Mouse (Mus musculus) kidney, embryonic 14.5 days (tissue): ENCODE results near the gene Fbxl16. TPM values are rescaled to one million over a fixed set of nuclear protein-coding genes. Genes with fewer than 3 reads are reported as not detected.

ENCODE experiments used
- ATAC-seq: fragments of 200-750 bp; cut with Nextera tagmentation; 2 replicates; pipeline ENCODE4 v1.8.0; 2017; ENCODE audit warnings: moderate number of reproducible peaks, mild to moderate bottlenecking, moderate TSS enrichment, moderate library complexity; ENCODE audit not compliant: low FRiP score, low TSS enrichment
- H3K27ac ChIP-seq: fragments of 300-500 bp; sonication (generic); 2 replicates; pipeline ENCODE4 v1.5.1; 2014; ENCODE audit warnings: low read depth, mild to moderate bottlenecking, low read length, moderate library complexity, mixed read lengths
- H3K27me3 ChIP-seq: fragments of 300-500 bp; sonication (generic); 2 replicates; pipeline ENCODE4 v1.6.1; 2014; ENCODE audit warnings: mild to moderate bottlenecking, low read length; ENCODE audit not compliant: control insufficient read depth, insufficient read depth
- H3K36me3 ChIP-seq: fragments of 300-500 bp; sonication (generic); 2 replicates; pipeline ENCODE4 v1.6.1; 2014; ENCODE audit warnings: low read length, mixed read lengths; ENCODE audit not compliant: control insufficient read depth, insufficient read depth
- H3K4me1 ChIP-seq: fragments of 300-500 bp; sonication (generic); 2 replicates; pipeline ENCODE4 v1.6.1; 2014; ENCODE audit warnings: low read length, mixed read lengths; ENCODE audit not compliant: control insufficient read depth, insufficient read depth
- H3K4me2 ChIP-seq: fragments of 300-500 bp; sonication (generic); replicated peaks from 2 replicates; pipeline ENCODE4 v1.6.1; 2014; ENCODE audit warnings: low read depth, mild to moderate bottlenecking, low read length
- H3K4me3 ChIP-seq: fragments of 300-500 bp; sonication (generic); 2 replicates; pipeline ENCODE4 v1.5.1; 2014; ENCODE audit warnings: mild to moderate bottlenecking, low read length
- H3K9ac ChIP-seq: fragments of 300-500 bp; sonication (generic); 2 replicates; pipeline ENCODE4 v1.6.1; 2014; ENCODE audit warnings: low read depth, mild to moderate bottlenecking, low read length, moderate library complexity
- H3K9me3 ChIP-seq: fragments of 300-500 bp; sonication (generic); 2 replicates; pipeline ENCODE4 v1.6.1; 2016; ENCODE audit warnings: low read length; ENCODE audit not compliant: control insufficient read depth
- WGBS: fragments of 180-500 bp; shearing (Covaris S2); extraction: QIAGEN DNeasy Blood & Tissue Kit; methylation state at CpG from one replicate; pipeline ENCODE4 v1.1.7; 2014; 5-methylcytosine and 5-hydroxymethylcytosine counted together
- polyA plus RNA-seq: library from polyadenylated mRNA; unstranded; fragments of >200 nt; fragmentation: Nextera tagmentation; extraction: Ambion mirVana; gene quantifications from 2 replicates; pipeline ENCODE4 v1.2.1, GENCODE M21; 2014

The Fbxl16 gene
- polyA plus RNA-seq, 1 experiment from 2014 or later, result 1.3 TPM

GRCm38 (mm10) chr17:25828712-25829557, 20.1 kb downstream of the Fbxl16 start, which contains the start of gene Jmjd8:
TSS of gene Jmjd8 (plus strand) at chr17:25828867.
- Histone ChIP-seq H3K4me3 (peak within 1 kb of the TSS; percentile 68), H3K4me1 (peaks cover 42% of the 10 kb centered on the region), H3K27ac (peak within 1 kb of the TSS; percentile 92), H3K36me3 (peaks cover 49% of the 10 kb centered on the region), H3K9me3 (no peaks in the 10 kb centered on the region), H3K4me2 (peak within 1 kb of the TSS; percentile 77), H3K9ac (peak within 1 kb of the TSS; percentile 77), H3K27me3 (no peaks in the 10 kb centered on the region)
- under 1% methylated on average over 32 of the region's 32 CpGs for WGBS
- ATAC-seq, result peak; percentile 21

GRCm38 (mm10) chr17:25829558-25830017, 20.7 kb downstream of the Fbxl16 start:
- Histone ChIP-seq H3K36me3 (peaks cover 49% of the 10 kb centered on the region), H3K4me2 (peak overlapping the region; percentile 77), H3K27me3 (no peaks in the 10 kb centered on the region), H3K9ac (peak overlapping the region; percentile 77), H3K4me3 (peak overlapping the region; percentile 68), H3K4me1 (peaks cover 42% of the 10 kb centered on the region), H3K27ac (peak overlapping the region; percentile 92), H3K9me3 (no peaks in the 10 kb centered on the region)
- 35% methylated on average over 8 of the region's 8 CpGs for WGBS
- no peak for ATAC-seq

- Histone ChIP-seq H3K4me3 (peak overlapping the region; percentile 68), H3K9ac (no peak overlapping the region; the same call in 1 of the 2 replicates), H3K9me3 (no peaks in the 10 kb centered on the region), H3K36me3 (peaks cover 55% of the 10 kb centered on the region), H3K27ac (0 out of 2 replicates have a peak overlapping the region, but pooled peaks have one; percentile 92), H3K4me2 (peak overlapping the region; percentile 77), H3K27me3 (no peaks in the 10 kb centered on the region), H3K4me1 (peaks cover 42% of the 10 kb centered on the region)
- no peak for ATAC-seq
- 83% methylated on average over 4 of the region's 4 CpGs for WGBS
Observed at GRCm38 (mm10) chr17:25830200-25830753, 21.4 kb downstream of the Fbxl16 start.

- H3K4me3 ChIP-seq, result peak overlapping the region; percentile 89
- H3K4me1 ChIP-seq, result peaks cover 45% of the 10 kb centered on the region
- WGBS, result 85% methylated on average over 14 of the region's 14 CpGs
- H3K27ac ChIP-seq, result no peak overlapping the region
- peak overlapping the region; percentile 93 for H3K9ac ChIP-seq
- H3K9me3 ChIP-seq, result no peaks in the 10 kb centered on the region
- no peak for ATAC-seq
- H3K4me2 ChIP-seq, result peak overlapping the region; percentile 95; the same call in 1 of the 2 replicates
- H3K27me3 ChIP-seq, result no peaks in the 10 kb centered on the region
- H3K36me3 ChIP-seq, result peaks cover 56% of the 10 kb centered on the region
Observed at GRCm38 (mm10) chr17:25830806-25831431, 22.0 kb downstream of the Fbxl16 start.

DNA sequence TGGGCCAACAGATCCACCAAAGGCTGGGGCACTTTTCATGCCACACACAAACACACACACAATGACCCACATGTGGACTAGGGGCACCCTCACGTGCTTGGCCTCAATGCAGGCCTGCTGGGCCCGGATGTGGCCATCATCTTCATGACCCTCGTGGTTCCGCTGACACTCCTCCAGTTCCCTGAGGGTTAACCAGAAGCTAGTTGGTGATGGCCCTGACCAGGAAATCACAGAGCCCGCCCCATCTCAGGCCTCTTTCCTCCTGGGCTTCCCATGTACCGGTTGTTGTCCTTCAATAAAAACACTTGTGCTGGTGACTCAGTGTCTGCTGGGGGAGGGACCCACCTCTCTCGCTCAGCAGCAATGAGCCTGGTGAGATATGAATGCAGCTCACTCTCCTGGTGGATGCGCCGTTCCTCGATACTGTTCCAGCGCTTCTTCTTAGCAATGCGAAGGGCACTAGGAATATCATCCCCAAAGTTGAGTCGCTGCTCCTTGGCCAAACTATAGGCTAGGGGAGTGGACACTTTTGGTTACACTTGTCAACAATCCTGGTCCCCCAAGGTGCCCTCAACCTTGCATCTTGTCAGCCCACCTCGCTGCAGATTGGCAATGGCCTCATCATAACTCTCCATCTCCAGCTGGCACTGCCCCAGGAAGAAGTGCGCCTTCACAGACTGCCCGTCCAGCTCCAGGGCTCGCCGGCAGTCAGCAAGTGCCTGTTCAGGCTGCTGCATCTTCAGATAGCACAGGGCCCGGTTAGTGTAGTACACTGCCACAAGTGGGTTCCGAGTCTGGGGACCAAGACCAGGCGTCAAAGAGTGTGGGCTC, 22.8 kb downstream of the Fbxl16 start:
- 57% methylated on average over 21 of the region's 21 CpGs for WGBS
- Histone ChIP-seq H3K36me3 (peaks cover 49% of the 10 kb centered on the region), H3K4me2 (peak overlapping the region; percentile 95), H3K9ac (peak overlapping the region; percentile 93), H3K9me3 (no peaks in the 10 kb centered on the region), H3K27ac (no peak overlapping the region; the same call in 1 of the 2 replicates), H3K4me3 (peak overlapping the region; percentile 89), H3K4me1 (peaks cover 52% of the 10 kb centered on the region), H3K27me3 (no peaks in the 10 kb centered on the region)
- ATAC-seq, result no peak

- WGBS, result under 1% methylated on average over 55 of the region's 77 CpGs
- peak overlapping the region; percentile 89 for H3K4me3 ChIP-seq
Observed at GRCm38 (mm10) chr17:25832436-25833290, 23.8 kb downstream of the Fbxl16 start.

DNA sequence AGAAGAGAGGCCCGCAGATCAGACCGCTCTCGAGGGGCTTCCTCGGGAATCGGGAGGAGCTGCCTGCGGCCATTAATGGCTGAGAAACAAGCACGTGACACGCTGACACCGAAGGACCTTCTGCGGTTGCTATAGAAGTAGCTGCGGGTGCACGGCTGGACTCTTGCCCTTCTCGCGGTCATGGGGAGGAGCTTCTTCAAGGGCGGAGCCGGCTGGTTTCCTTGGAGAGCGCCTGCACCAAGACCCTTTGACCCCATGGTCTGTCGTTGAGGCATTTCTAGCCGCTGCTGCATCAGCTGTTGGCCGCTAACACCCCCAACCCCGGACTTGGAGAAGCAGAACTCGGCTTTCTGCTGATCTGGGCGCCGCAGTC, 24.4 kb downstream of the Fbxl16 start, which contains the start of gene Stub1:
Gene Stub1 (minus strand): TSS at position 114 of the 373 bp plus-strand sequence.
- Histone ChIP-seq H3K4me3 (peak within 1 kb of the TSS; percentile 89), H3K27me3 (no peaks in the 10 kb centered on the region), H3K27ac (peak within 1 kb of the TSS; percentile 98), H3K9me3 (no peaks in the 10 kb centered on the region), H3K4me2 (peak within 1 kb of the TSS; percentile 95), H3K4me1 (peaks cover 63% of the 10 kb centered on the region), H3K36me3 (peaks cover 39% of the 10 kb centered on the region), H3K9ac (peak within 1 kb of the TSS; percentile 93)
- WGBS, result under 1% methylated on average over 24 of the region's 24 CpGs
- ATAC-seq, result peak; percentile 64

More at GRCm38 (mm10) chr17:25832436-25833290, 23.8 kb downstream of the Fbxl16 start:
- ATAC-seq, result peak; percentile 91
- Histone ChIP-seq H3K27me3 (no peaks in the 10 kb centered on the region), H3K36me3 (peaks cover 41% of the 10 kb centered on the region), H3K27ac (peak overlapping the region; percentile 98), H3K4me1 (peaks cover 62% of the 10 kb centered on the region), H3K9me3 (no peaks in the 10 kb centered on the region), H3K4me2 (peak overlapping the region; percentile 95), H3K9ac (peak overlapping the region; percentile 93)
